17 mouse cellular contexts compared by ENCODE assay signal in genomic region chr11:92335306-92335705, GRCm38 (mm10).
"Had no signal": no experiment of that assay in that cellular context is flagged by ENCODE, and none has a peak within 500 bp of the region (broad histone marks: within the 10 kb centered on the region; RNA-seq: fewer than 3 reads in every experiment).

No protein-coding gene starts in this region.

- H3K9me3 ChIP-seq: liver, embryonic 15.5 days; lung, embryonic 15.5 days; megakaryocyte, embryonic 14.5 days; midbrain, embryonic 13.5 days; midbrain, embryonic 15.5 days; neural tube, embryonic 12.5 days; stomach, embryonic 15.5 days had no signal

- DNase-seq: liver, postnatal 0 days; lung, postnatal 14 days; lung, postnatal 36 days; right cerebral cortex, postnatal 14 days; thymus, adult 2 months; thymus, postnatal 25 days; thymus, postnatal 4 days had no signal

- H3K4me3 ChIP-seq: liver, embryonic 15.5 days; lung, embryonic 15.5 days; megakaryocyte, embryonic 14.5 days; midbrain, embryonic 13.5 days; midbrain, embryonic 15.5 days; neural tube, embryonic 12.5 days; stomach, embryonic 15.5 days had no signal

- H3K27ac ChIP-seq: liver, embryonic 15.5 days; lung, embryonic 15.5 days; macrophage; midbrain, embryonic 13.5 days; midbrain, embryonic 15.5 days; neural tube, embryonic 12.5 days; stomach, embryonic 15.5 days; stomach, postnatal 0 days had no signal

- H3K27me3 ChIP-seq: liver, embryonic 15.5 days; lung, embryonic 15.5 days; megakaryocyte, embryonic 14.5 days; midbrain, embryonic 13.5 days; midbrain, embryonic 15.5 days; neural tube, embryonic 12.5 days; stomach, embryonic 15.5 days had no signal

- H3K4me2 ChIP-seq: liver, embryonic 15.5 days; lung, embryonic 15.5 days; midbrain, embryonic 11.5 days; midbrain, embryonic 13.5 days; midbrain, embryonic 15.5 days; neural tube, embryonic 12.5 days; stomach, embryonic 15.5 days had no signal

- H3K36me3 ChIP-seq: liver, embryonic 15.5 days; lung, embryonic 15.5 days; midbrain, embryonic 13.5 days; midbrain, embryonic 15.5 days; neural tube, embryonic 12.5 days; stomach, embryonic 15.5 days had no signal

- H3K4me1 ChIP-seq: liver, embryonic 15.5 days; lung, embryonic 15.5 days; megakaryocyte, embryonic 14.5 days; midbrain, embryonic 13.5 days; midbrain, embryonic 15.5 days; neural tube, embryonic 12.5 days; stomach, embryonic 15.5 days had no signal

- ATAC-seq: liver, postnatal 0 days; midbrain, embryonic 13.5 days; midbrain, embryonic 15.5 days had no signal

- H3K9ac ChIP-seq: liver, embryonic 15.5 days; liver, postnatal 0 days; lung, embryonic 15.5 days; midbrain, embryonic 13.5 days; midbrain, embryonic 15.5 days; neural tube, embryonic 12.5 days; stomach, embryonic 15.5 days had no signal
